ENCODE assay signal across 9 mouse cellular contexts in genomic region chr13:44100125-44101067, GRCm38 (mm10).
DNase-seq lines count a peak whose midpoint lies in the region; ATAC-seq lines count a peak whose summit lies in the region.
"Had no signal": no experiment of that assay in that cellular context is flagged by ENCODE, and none has a peak within 500 bp of the region (broad histone marks: within the 10 kb centered on the region; RNA-seq: fewer than 3 reads in every experiment).

No protein-coding gene starts in this region.

- no peaks in the 10 kb centered on the region for H3K36me3 ChIP-seq in kidney, embryonic 16.5 days (ENCODE audit: insufficient read depth, low read length)
- no peaks in the 10 kb centered on the region for H3K36me3 ChIP-seq in midbrain, embryonic 13.5 days
- H3K36me3 ChIP-seq in liver, embryonic 12.5 days: no peaks in the 10 kb centered on the region

- H3K4me1 ChIP-seq in kidney, embryonic 16.5 days (ENCODE audit: insufficient read depth, low read length): peaks cover 14% of the 10 kb centered on the region; the same call in 1 of the 2 replicates
- H3K4me1 ChIP-seq in midbrain, embryonic 13.5 days (replicated peaks): peaks cover 42% of the 10 kb centered on the region
- H3K4me1 ChIP-seq in liver, embryonic 12.5 days: no peaks in the 10 kb centered on the region

- no peak for DNase-seq in kidney, postnatal 10 days
- peak; percentile 30 to 37 for DNase-seq in frontal cortex, postnatal 10 days (ENCODE audit: low spot score in 2 of 2)
- DNase-seq in layer of hippocampus, adult 11-12 months (ENCODE audit: low spot score): peak; percentile 50
- DNase-seq in adrenal gland, adult 18-20 months (ENCODE audit: low spot score in 2 of 2): no peak
- DNase-seq in spleen, postnatal 36 days (ENCODE audit: low spot score in 2 of 2): no peak

- peaks cover 12% of the 10 kb centered on the region for H3K27me3 ChIP-seq in kidney, embryonic 16.5 days (ENCODE audit: insufficient read depth, low read length)
- H3K27me3 ChIP-seq in midbrain, embryonic 13.5 days: peaks cover 72% of the 10 kb centered on the region
- peaks cover 19% of the 10 kb centered on the region for H3K27me3 ChIP-seq in liver, embryonic 12.5 days (replicated peaks)
- H3K27me3 ChIP-seq: CH12.LX had no signal

- 31% methylated on average over 21 of the region's 21 CpGs for WGBS in kidney, embryonic 16.5 days
- WGBS in midbrain, embryonic 13.5 days: 3% methylated on average over 21 of the region's 21 CpGs
- 29% methylated on average over 21 of the region's 21 CpGs for WGBS in liver, embryonic 12.5 days (ENCODE audit: insufficient replicate concordance)

- H3K4me3 ChIP-seq in kidney, embryonic 16.5 days (ENCODE audit: low read length): no peak overlapping the region
- peak overlapping the region; percentile 17 for H3K4me3 ChIP-seq in midbrain, embryonic 13.5 days (replicated peaks)
- H3K4me3 ChIP-seq in liver, embryonic 12.5 days: no peak overlapping the region

- no peaks in the 10 kb centered on the region for H3K9me3 ChIP-seq in kidney, embryonic 16.5 days (ENCODE audit: low read length)
- H3K9me3 ChIP-seq in midbrain, embryonic 13.5 days: no peaks in the 10 kb centered on the region
- H3K9me3 ChIP-seq in liver, embryonic 12.5 days (replicated peaks): no peaks in the 10 kb centered on the region

- H3K9ac ChIP-seq in kidney, embryonic 16.5 days (replicated peaks; ENCODE audit: low read length): no peak overlapping the region
- H3K9ac ChIP-seq in midbrain, embryonic 13.5 days (replicated peaks): peak overlapping the region; percentile 40
- H3K9ac ChIP-seq in liver, embryonic 12.5 days: no peak overlapping the region

- ATAC-seq in kidney, embryonic 16.5 days (ENCODE audit: low FRiP score, low TSS enrichment): no peak
- ATAC-seq in midbrain, embryonic 13.5 days: peak; percentile 97
- no peak for ATAC-seq in liver, embryonic 12.5 days

- H3K27ac ChIP-seq in kidney, embryonic 16.5 days (ENCODE audit: low read length): no peak overlapping the region
- H3K27ac ChIP-seq in midbrain, embryonic 13.5 days: peak overlapping the region; percentile 83
- H3K27ac ChIP-seq in liver, embryonic 12.5 days: no peak overlapping the region

- peak overlapping the region; percentile 35 for H3K4me2 ChIP-seq in kidney, embryonic 16.5 days (replicated peaks; ENCODE audit: low read depth, low read length)
- H3K4me2 ChIP-seq in midbrain, embryonic 13.5 days (replicated peaks): peak overlapping the region; percentile 55
- H3K4me2 ChIP-seq in liver, embryonic 12.5 days: no peak overlapping the region

Comparison
In these comparisons a context has a peak if more than half of its experiments do, and no peak if none do; other contexts are left out.
1. DNase-seq: peak in frontal cortex, postnatal 10 days (2 of 2) and layer of hippocampus, adult 11-12 months (single experiment); none in kidney, postnatal 10 days (single experiment), adrenal gland, adult 18-20 months (0 of 2) and spleen, postnatal 36 days (0 of 2).